Mouse (Mus musculus): Measurements from ENCODE around the gene Cryba4.

Cryba4 gene

DNA sequence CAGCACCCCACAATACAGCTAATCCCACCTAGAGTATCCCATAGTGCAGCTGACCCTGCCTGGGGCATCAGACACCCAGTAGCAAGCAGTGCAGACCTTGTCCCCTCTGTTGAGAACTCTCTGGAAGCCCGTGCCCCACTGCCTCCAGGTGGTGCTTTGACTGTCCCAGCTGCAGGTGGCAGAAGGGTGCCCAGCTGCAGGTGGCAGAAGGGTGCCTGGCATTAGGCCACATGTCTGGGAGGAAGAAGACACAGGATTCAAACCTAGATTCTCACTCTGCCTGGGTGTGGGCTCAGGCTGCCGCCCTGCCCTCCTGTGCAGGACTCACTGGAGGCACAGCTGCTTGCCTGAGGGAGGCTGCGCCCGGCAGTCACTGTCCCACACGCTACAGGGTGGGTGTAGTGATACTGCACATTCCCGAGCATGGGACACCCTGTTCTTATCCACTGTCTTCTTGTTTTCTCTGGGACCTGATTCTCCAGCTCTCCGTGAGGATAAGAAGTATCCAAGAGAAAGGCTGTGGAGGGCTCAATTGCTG is 33.3 kb upstream of the Cryba4 start:
- DNase-seq (ENCODE audit: low spot score), result no peak

DNA sequence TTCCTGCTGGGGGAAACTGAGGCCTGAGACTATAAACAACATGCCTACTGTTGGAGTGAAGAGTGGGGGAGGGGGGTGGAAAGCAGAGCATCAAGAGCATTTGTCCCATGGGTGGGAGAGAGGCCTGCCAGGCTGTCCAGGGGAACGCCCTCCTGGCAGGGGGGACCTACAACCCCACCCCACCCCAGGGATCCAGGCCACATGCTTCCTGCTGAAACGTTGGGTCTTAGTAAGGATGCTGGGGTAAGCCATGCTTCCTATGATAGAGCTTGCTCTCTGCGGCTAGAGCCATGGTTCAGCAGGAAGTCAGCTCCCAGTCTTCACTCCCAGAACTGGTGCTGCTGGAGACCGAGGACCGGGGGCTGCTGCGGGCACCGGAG is 31.9 kb upstream of the Cryba4 start:
- DNase-seq (ENCODE audit: low spot score), result no peak

DNA sequence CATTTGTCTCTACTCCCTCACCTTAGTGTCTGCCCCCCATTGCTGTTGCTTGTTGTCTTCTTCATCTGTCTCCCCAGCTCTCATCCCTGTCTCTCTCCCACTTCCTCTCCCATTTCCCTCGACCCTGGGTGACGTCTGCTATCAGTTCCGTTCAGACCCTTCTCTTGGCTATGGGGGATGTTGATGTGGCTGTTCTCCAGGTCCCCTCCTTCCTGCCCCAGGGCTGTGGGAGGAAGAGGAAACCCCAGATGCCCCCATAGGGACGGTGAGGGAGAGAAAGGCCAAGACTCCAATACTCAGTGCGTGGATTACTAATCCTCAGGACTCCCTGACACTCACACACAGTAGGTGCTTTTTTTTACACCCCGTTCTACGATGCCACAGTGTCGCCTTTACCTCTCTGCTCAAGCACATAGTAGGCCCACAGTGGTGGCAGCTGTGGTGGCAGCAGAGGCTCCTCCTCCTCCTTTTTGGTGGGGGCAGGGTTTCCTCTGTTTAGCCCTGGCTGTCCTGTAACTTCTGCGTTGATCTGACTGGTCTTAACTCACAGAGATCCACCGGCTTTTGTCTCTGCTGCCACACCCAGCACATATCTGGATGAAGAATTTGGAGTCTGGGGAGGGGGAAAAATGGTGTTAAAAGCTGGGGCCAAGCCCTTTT is 31.4 kb upstream of the Cryba4 start:
- no peak for DNase-seq (ENCODE audit: low spot score)

DNA sequence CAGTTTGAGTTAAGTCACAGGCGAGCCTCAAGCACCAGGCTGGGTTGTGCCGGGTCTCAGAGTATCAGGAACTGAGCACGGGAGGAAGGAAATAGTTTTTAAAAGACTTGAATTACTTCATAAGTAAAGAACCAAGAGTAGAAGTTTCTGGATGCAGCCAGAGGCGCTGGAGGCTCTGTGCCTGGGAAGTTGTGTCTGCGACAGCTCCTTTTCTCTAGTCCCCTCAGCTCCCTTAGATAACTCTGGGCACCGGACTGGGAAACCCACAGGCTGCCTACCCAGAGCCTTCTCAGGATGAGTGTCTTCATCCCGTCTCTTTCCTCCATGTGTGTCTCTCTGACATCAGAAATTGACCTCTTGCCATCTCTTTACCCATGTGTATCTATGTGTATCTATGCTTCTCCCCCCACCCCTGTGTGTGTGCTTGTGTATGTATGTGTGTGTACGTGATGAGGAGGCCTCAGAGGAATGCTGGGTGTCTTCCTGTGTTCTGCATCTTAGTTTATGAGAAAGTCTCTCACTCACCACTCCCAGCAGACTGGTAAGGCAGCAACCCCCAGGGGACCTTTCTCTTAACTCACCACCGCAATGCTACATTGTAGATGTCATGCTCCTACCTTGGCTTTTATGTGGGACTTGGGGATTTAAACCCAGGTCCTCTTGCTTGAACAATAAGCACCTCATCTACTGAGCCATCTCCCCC is 30.6 kb upstream of the Cryba4 start:
- DNase-seq (ENCODE audit: low spot score), result no peak

DNA sequence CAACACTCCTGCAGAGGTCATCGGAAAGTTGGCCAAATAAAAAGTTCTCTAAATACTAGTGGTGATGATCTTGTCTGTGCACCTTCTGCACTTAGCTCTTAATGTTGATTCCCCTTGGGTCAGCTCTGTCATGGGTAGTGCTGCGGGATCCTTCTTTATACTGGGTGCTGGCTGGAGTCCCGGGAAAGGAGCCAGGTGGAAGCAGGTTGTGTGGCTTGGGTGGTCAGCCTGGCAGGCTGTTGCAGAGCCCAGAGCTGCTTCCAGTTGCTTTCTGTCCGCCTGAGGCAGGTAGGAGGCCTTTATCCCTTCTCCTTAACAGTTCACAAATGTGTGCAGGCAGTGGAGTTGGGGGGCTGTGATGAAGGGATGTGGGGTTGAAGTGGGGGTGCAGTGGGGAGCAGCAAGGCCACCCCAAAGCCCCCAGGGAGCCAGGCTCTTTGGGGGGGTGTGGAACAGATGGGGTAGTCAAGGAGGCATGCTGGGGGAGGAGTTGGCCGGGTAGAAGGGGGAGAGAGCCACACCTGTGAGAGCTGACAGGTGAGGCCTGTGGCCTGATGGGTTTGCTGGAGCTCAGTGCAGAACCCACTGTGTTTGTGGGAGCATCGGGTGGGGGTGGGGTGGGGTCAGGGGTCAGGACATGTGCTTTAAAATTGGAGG is 29.9 kb upstream of the Cryba4 start:
- DNase-seq (ENCODE audit: low spot score), result no peak

DNA sequence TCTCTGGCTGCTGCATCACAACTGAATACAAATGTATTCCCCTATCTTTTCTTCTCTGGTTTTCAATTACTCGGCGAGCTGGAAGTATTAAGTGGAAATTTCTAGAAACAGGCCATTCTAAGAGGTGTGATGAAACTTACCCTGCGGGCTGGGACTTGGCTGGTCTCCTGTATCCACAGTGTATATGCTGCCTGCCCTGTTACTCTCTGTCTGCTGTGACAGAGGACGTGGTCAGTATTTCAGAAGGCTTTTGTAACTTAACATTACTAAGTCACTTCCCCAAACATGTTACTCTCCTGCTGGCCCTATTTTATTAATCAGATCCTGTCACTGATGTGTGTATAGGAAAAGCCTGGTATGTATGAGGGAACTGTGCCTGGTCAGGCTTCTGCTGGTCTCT is 29.4 kb upstream of the Cryba4 start:
- DNase-seq (ENCODE audit: low spot score), result no peak

DNA sequence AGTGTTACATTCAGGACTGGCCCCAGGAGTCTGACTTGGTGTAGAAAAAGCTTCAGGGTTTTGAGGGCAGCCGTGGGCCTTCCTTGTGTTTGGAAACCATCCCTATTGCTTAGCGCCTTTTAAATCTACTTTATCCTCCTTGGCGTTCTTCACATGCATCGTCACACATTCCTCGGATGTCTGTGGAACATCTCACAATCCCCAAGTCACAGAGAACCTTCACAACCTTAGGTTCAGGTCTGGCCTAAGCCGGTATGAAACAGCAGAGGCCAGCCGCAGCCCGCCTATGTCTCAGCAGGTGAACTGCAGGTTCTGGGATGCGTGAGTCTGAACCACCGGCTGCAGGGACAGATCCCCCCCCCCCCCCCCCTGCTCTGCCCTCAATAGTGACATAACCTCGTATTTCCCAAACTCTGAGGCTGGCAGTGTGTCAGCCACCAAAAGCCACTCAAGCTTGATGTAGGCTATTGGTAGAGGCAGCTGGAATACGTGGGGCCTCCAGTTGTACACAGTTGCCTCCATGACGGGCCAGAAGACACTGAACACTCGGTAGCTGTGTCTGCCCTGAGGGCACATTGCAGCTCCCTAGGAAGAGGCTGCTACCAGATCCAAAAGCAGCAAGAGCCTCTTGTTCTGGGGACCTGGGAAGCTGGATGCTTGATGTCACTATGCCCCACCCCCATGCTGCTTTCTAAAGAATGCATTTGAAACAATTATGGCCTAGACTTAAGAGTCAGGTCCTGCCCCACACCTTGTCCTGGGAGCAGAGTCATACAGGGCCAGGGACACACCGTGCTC is 28.7 kb upstream of the Cryba4 start:
- no peak for DNase-seq (ENCODE audit: low spot score)

DNA sequence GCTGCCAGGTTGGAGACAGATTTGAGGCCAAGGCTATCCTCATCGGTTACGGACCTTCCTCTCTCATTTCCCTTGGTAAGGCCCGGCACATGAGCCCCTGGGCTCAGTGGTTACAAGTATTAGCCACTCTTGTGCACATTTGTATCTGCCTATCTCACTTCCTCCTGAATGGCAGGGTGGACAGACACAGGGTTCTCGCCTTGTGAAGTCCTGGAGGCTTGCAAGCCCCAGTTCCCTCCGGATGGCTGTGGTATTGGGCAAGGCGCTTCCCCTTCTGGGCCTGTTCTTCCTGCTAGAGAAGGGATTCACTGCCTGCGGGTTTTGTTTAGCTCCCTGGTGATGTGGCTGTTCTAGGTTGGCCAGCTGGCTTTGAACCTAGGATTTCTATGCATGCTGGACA is 27.8 kb upstream of the Cryba4 start:
- no peak for DNase-seq (ENCODE audit: low spot score)

DNA sequence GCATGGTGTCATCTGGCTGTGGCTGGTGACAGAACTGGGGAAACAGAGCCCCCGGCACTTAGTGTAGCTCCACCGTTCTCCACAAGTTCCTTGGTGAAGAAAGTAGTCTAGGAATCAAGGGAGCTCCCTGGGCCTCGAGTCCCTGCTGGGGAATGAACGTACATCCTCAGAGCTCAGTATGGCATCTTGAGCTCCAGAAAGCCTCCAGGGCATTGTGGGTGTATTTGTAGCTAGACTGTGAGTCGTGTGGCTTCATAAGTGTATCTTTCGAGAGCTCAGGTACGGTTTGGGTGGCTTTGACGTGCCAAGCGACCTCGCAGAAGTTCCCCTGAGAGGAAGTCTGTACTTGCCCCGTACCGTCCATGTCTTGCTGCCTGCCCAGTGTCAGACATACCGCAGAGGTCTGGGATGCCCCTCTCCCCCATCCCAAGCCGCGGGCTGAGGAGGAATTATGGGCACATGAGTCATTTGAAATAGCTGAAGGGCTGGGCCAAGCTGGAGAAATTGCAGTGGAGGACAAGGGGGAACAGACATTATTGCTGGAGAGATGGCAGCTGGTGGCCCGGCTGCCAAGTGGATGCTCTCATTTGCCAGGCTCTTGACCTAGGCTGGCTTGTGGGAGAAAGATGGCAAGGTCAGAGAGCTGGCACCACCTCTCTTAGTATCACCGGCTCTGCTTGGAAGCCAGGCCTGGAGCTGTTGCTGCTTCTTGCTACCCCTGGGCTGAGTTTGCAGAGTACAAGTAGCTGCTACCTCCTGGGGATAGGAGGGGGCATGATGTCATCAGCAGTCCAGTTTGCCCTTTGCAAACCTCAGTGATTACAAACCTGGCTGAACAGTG is 27.1 kb upstream of the Cryba4 start:
- no peak for DNase-seq (ENCODE audit: low spot score)

DNA sequence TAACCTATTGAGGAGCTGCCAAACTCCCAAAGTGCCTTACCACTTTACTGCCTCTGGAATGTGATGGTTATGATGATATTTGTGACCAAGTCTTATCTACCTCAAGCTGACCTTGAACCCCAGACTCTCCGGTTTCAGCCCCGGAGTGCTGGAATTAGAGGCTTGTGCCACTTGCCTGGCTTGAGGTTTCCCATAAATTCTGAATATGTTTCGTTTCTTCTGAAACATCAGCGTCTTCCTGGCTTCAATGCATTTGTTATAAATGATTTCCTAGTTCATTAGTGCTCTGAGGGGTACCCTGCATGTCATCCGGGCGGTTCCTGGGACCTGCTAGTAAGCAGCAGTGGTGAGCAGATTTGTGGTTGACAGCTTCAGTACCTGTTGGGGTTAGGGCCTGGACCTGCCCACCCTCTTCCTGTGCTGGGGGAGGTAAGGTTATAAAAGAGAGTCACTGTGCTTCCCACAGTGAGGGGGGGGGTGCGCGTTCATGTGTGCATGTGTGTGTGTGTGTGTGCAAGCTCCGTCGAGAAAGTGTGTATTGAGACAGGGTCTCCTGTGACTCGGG is 25.7 kb upstream of the Cryba4 start:
- no peak for DNase-seq (ENCODE audit: low spot score)

DNA sequence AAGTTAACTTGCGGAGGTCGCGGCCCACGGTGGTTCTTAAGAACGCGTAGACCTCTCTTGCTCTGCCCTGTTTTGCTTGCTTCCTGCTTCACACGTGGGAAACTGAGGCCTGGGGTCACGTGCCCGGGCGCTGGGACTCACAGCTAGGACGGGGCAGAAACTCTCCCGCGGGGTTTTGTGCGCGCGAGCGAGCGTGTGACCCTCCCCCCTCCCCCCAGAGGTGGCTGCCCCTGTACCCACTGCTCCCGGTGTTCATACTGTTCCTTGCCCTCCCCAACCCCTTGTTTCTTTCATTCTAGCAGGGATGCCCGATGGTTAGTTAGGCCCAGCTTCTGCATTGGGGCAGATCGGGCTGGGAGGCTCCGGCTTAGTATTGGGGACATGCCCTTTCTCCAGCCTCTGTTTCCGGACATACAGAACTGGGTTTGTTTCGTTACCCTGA is 24.6 kb upstream of the Cryba4 start:
- no peak for DNase-seq (ENCODE audit: low spot score)

DNA sequence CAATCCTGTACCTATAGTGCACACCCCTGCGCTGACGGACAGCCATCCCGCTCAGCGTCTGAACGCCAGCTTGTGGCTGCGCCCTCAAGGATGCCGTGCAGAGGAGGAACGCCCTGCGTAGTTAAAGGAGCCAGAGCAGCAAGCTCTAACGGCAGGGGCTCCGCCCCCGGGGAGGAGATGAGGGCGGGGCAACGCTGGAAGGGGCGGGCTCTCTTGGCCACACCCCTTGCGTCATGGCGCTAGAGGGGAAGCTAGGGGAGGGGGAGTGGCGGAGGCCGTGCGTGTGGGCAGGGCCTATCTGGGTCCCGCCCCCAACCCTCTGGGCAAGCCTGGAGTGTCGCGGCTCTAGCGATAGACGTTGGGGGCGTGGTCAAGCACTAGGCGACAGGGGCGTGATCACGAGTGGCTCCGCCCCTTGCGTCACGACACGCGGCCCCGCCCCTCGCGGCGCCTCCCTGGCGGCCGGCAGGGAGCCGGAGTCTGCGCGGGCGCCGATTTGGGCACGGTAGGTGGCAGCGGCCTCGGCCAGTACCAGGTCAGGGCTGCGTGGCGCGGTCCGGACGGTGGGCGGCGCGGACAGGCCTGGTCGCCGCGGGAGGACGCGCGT is 24.1 kb upstream of the Cryba4 start, which contains the start of gene Tpst2:
Tpst2 (plus strand) TSS at position 425 of the 607 bp plus-strand sequence.
- peak; percentile 100 for DNase-seq (ENCODE audit: low spot score)

DNA sequence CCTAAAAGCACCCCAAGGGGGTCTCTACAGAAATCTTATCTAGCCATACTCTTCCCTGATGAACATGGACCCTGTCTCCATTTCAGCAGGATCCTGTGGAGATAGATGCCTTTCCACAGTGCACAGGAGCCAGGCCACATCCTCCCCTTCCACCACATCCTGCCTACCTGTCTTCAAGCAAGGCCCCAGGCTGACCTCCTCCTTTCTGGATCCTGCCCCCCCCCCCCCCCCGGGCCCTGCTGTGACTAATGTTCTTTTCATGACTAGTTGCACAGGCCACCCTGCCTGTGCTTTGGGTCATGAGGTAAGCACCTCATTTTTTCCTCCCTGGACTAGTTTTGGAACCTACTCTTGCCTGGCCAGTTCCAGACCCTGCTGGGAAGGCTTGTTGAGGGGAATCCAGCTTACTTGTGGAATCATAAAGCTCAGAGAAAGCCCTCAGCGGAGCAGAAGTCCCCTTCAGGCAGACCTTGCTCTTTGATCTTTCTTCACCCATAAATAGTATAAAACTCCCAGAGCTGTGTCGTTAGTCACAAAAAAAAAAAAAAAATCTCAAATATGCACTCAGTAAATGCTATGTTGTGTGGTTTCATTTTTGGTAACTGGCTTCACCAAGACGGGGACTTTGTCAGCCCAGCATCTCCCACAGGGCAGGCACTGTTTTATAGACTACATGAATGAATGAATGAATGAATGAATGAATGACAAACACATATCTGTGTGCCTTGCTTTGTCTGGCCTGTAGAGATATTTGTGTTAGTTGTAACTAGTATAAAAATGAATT is 22.9 kb upstream of the Cryba4 start:
- DNase-seq (ENCODE audit: low spot score), result no peak

DNA sequence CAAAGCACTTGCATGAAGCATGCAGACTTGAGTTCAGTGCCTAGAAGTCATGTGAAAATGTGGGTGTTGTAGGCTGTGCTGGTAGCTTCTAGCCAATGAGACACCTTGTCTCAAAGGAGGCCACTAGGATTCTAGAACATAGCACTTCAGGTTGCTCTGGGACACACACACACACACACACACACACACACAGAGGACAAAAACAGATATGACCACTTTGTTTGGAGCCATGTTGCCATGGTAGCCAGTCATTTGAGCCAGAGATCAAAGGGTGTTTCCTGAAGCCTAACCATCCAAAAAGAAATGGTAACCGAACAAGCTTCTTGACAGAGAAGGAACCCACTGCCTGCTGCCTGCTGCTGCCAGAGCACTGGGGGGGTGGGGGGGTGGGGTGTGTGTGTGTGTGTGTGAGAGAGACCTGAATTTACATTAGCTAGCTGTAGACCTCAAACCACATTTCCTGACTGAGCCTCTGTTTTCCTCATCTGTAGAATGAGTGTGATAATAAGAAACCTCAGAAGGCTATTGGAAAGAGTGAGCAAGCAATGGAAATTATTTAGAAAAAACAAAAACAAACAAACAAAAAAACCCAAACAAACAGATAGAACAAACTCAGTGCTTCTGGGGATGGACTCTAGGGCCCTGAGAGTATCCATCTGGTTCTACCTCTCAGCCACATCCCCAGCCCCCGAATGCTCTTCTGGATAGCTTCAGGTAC is 21.6 kb upstream of the Cryba4 start:
- DNase-seq (ENCODE audit: low spot score), result no peak

DNA sequence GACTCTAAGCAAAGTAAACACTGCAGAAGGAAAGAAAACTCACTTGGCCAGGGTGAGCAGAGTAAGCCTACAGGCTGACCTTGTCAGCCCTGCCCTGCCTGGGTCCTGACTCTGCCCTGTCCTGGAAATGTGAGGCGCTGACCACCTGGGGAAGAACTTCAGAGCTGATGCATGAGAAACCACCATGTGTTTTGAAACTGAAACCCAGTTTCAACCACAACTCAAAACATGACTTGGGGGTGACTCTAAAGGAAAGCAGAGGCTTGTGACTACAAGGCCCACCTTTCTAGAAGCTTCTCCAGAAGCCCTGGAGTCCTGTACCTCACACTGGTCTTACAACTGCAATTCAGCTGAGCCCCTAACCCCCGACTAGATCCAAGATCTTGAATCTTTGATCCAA is 20.6 kb upstream of the Cryba4 start:
- no peak for DNase-seq (ENCODE audit: low spot score)

DNA sequence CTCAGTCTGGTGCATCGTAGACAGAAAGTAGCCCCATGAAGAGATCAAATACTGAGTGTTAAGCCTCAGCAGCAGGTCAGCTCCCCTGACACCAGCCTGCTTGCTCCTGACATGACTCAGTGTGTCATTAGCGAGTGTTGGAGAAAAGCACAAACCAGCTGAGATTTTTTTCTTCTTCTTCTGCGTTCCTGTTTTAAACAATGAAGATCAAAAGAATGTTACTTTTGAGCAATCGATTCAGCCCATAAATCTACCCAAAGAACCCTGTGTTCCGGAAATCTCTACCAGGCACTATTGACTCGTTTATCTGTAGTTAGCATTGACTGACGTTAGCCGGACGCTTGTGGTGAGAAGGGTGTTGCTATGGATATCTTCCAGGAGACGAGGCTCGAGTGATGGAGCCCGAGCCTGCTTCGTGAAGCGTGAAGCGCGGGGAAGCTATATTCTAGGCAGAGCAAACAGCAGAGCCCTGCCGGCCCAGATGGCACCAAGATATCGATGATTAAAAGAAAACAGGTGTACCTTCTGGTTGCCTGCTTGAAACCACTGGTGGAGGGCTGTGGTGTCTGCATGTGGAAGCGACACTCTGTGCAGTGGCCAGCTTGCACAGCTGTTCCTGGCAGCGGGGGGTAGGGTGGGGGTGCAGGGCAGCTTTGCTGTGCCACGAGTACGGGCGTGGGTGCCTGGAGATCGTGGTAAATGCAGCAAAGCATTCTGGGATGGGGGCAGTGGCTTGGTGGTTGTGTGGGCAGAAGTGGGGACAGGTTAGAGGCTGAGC is 18.6 kb upstream of the Cryba4 start:
- no peak for DNase-seq (ENCODE audit: low spot score)

DNA sequence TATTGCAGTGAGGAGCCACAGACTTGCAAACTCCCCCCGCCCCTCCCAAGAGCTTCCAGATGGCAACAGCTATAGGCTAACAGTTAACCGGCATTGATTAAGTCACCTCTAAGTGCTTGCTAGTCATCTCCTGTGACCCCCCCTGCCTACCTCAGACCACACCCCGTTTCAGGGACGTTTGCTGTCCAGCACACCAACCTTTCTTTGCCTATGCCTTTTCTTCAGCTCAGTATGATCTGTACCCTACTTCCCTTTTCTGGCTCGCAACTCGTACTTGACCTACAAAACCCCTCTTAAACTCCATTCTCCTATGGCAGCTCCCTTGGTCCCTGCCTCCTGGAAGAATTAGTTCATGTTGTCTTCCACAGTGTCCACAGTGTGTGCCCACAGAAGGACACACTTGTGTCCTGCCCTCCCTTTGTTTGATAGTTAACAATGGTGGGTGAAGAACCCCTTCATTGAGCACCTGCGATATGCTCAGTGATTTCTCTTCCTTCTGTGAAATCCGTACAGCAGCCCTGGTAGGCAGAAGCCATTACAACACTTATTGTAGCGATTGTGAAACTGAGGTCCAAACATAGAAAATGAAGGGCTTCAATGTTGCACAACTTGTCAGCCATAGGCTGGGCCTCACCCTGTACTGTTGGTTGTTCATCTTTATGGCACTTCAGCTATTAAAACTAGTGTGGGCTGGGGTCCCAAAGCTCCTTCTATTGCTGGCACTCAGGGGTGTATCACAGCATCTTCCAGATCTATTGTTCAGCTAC is 13.9 kb upstream of the Cryba4 start:
- DNase-seq (ENCODE audit: low spot score), result no peak

DNA sequence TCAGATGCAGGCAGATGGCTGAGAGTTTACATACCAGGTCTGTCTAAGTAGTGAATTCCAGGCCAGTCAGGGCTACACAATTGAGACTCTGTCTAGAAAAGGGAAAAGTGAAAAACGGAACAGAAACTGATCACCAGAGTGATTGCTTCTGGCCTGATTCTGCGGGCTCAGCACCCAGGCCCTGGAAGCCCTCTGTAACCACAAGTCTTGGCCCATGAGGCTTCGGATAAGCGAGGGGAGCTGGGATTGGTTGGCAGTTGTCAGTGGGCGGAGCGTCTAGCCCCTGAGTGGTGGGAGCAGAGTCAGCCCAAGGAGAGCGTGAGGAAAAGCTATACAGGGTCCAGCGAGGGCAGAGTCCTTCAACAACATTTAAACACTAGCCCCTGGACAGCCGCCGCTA is 13.2 kb upstream of the Cryba4 start:
- no peak for DNase-seq (ENCODE audit: low spot score)
